Mouse (Mus musculus) heart, postnatal 0 days (tissue): ENCODE measurements around the gene Hydin.

Source experiments
- CTCF ChIP-seq: IDR thresholded peaks from 2 replicates; pipeline ENCODE4 v1.5.1; 2016; ENCODE audit warnings: antibody characterized with exemption, control low read depth, low read depth
- EP300 ChIP-seq: IDR thresholded peaks from 2 replicates; pipeline ENCODE4 v1.6.1; 2016; ENCODE audit warnings: antibody characterized with exemption, low read depth

DNA sequence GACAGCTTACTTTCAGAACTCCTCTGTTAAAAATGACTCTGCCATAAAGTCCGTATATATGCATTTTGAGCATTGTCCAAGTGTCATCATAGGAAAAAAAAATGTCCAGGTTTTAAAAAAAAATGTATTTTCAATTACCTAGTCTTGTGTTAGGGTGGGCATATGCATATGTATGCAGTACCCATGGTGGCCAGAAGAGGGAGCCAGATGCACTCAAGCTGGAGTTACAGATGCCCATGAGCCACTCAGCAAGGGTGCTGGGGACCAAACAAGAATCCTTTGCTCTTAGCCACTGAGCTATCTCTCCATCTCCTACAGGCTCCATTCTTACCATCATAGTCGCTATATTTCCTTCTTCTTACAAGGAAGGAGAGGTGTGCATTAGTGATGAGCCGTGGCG lies 222.6 kb downstream of the Hydin start:
- TF ChIP-seq CTCF (peak; percentile 29; the same call in 1 of the 2 replicates), EP300 (no peak)
